9 mouse cellular contexts compared by ENCODE assay signal in the genomic region with DNA sequence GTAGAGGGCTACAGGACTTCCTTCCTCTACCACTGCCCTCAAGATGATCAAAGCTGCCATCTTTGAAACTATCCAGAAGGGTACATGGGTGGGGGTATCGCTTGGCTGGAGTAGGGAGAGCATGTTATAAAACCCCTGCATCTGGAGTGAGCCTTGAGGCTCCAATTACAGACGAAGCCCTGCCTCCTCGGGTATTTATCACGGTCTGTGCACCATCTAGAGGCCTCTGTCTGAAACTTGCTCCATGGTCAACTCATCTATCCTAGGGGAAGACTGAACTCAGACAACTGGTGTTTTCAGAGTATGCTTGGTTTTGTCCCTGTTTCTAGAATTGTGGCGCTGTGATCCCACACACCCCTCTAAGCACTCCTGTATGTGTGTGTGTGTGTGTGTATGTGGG. TPM values are rescaled to one million over a fixed set of nuclear protein-coding genes. Genes with fewer than 3 reads are reported as not detected.
DNase-seq lines count a peak whose midpoint lies in the region; ATAC-seq lines count a peak whose summit lies in the region.
"Had no signal": no experiment of that assay in that cellular context is flagged by ENCODE, and none has a peak within 500 bp of the region (broad histone marks: within the 10 kb centered on the region; RNA-seq: fewer than 3 reads in every experiment).

No protein-coding gene starts in this region.

- intact Hi-C loops in heart, postnatal 36 days (cut with DNase I), result loop anchor here (1.0 to 5.0 kb wide), 3 partner anchors 594 to 742 kb away; no protein-coding TSS in a partner anchor

- DNase-seq in heart, adult 11 months, result peak; percentile 96
- DNase-seq in heart, postnatal 36 days, result no peak
- DNase-seq in R1 (ENCODE audit: low read depth, low spot score), result peak; percentile 67
- DNase-seq in kidney, postnatal 36 days, result peak; percentile 37 to 39
- DNase-seq in mesoderm, embryonic 11.5 days (ENCODE audit: low read depth, low spot score), result peak; percentile 63
- no peak for DNase-seq in urinary bladder, postnatal 14 days (ENCODE audit: low spot score)
- DNase-seq in thymus, postnatal 36 days, result no peak

- peak; percentile 98 for ATAC-seq in frontal cortex, adult (ENCODE audit: low TSS enrichment)

RNA-seq across cellular contexts. Expression of a gene that starts 59.7 kb away (rescaled TPM):
- not detected for total RNA-seq in heart, postnatal 36 days (2021)
- total RNA-seq: layer of hippocampus, postnatal 14 days had no signal

Comparison
In these comparisons a context has a peak if more than half of its experiments do, and no peak if none do; other contexts are left out.
1. DNase-seq: peak in heart, adult 11 months (single experiment), R1 (single experiment), kidney, postnatal 36 days (2 of 2) and mesoderm, embryonic 11.5 days (single experiment); none in heart, postnatal 36 days (0 of 2), urinary bladder, postnatal 14 days (single experiment) and thymus, postnatal 36 days (0 of 2).